Mouse (Mus musculus) R1 (cell line): ENCODE measurements at regions not wholly inside any gene's neighbourhood (a gene's known extent, or its start where the extent isn't known, plus 50 kb on each side); places are given as distances from the start of the nearest gene placed in this dataset.

ENCODE experiments used
- DNase-seq: peaks from one replicate; pipeline ENCODE4 v3.0.0-alpha.2; 2018; ENCODE audit warnings: low read depth, low spot score

DNA sequence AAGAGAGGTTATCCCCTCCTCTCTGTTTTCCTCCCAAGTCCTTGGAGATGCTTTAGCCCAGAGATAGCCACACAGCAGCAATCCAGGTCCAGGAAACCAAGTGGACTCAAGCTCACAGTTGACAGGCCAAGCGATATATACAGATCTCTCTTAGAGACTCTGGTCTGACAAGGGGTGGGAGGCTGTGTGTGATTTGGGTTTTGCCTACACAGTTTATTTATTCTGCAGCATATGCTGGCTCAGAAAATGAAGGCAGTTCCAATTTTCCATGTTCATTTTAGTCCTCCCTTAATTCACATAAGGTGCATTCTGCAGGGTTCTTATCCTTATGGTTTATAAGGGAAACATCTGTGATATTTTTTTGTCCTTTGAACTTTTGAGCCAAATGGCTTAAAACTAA lies 595.0 kb upstream of the Apob start:
- DNase-seq, result no peak

DNA sequence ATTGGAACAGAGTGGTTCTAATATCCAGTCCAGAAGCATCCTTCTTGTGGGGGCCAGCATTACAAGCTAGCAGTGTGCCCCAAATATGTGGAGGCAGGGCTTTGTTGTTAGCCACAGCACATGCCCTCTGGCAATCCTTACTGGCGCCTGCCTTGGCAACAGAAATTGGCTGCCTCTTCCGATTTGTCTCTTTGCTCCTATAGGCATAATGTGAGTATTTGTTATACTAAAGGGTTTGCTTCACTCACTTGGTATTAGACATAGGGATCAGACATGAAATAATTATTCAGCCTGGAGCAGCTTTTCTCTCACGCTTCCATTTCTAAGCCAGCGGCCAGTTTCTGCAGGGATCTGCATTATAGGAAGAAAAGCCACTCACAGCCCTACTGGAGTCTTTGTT lies 573.6 kb upstream of the Apob start:
- no peak for DNase-seq

DNA sequence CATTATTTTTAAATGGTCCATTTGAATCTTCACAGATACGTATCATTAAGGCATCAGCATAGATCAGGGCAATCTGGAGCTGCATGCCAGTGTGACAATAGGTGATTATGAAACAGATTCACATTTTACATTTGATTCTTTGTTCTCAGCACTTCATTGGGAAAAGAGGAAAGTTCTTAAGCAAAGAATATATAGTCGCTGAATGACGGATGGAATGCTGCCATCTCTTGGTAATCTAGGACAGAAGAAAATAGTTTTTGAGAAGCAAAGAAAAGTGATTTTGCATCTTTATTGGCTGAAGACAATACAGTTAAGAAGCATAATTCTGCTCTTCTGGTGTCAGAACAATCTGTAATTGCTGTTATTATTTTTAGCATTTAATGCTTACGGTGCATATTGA lies 565.6 kb upstream of the Apob start:
- no peak for DNase-seq

DNA sequence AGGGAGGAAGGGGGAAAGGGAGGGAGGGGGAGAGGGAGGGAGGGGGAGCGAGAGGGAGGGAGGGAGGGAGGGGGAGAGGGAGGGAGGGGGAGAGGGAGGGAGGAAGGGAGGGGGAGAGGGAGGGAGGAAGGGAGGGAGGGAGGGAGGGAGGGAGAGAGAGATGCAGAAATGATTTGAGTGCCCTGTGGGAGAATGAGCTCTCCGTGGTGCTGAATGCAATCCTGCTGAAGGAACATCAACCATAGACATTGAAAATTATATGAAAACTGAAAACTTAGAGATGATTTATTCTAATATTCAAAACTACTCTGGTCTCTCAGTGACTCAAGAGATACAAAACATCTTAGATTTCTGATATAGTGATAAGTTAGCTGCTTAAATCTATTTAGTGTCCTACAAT lies 557.2 kb upstream of the Apob start:
- peak; percentile 17 for DNase-seq

DNA sequence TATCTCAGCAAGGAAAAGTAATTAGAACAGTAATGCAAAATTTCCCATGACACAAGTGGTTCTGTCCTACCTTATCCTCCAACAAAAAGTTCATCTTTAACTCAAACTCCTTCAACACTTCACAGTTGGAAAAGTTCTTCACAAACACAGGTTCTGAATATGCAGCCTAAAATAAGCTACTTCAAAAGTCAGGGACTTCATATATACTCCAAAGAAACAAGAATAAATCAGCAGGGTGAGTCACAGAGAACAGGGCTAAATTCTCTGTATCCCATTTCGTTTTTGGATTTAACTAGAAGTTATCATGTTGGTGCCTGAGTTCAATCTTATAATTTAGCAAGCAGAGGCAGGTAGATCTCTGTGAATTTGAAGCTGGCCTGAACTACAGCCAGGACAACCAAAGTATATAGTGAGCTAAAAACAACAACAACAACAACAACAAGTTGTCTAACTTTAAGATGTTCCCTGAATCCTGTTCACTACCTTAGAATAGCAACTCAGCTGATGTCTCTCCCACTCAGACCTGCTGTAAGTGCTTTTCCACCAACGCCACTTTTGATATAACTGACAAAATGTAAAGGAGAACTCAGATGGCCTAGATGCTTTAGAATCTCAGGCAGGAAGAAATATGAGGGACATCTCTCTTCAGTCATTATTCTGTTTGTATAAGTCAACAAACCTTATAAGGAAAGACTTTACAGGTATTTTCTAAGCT lies 555.5 kb upstream of the Apob start:
- DNase-seq, result no peak

DNA sequence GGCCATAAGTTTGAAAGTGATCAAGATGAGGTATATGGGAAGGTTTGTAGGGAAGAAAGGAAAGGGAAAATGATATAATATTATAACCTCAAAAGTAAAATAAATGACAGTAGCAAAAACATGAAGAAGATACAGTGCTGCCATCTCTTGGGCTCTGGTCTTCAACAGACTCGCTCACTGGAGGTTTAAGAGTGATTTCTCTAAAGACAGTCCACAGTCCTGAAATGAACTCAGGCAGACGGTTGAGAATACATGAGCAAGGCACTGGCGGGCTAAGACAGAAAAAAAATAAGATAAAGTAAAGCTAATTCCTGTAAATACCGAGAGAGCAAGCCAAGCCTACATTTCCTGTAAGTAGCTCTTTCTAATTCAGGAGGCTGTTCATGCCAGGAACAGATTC lies 546.5 kb upstream of the Apob start:
- DNase-seq, result no peak

DNA sequence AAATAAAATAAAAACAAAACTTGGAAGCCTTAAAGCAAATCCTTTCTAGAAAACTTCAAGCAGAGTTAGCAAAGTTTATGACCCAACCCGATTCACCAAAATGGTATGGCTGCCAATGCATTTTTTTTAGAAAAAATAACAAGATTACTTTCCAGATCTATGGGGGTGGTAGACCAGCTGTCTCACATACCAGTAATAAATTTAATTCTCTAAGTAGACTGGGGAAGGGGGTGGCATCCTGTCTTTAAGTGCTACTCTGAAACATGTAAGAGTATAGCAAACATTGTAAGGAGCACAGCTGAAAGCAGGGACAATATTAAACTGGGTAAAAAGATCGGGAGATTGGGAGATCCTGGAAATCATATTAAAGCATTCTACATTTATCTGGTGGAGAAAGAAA lies 532.2 kb upstream of the Apob start:
- no peak for DNase-seq

DNA sequence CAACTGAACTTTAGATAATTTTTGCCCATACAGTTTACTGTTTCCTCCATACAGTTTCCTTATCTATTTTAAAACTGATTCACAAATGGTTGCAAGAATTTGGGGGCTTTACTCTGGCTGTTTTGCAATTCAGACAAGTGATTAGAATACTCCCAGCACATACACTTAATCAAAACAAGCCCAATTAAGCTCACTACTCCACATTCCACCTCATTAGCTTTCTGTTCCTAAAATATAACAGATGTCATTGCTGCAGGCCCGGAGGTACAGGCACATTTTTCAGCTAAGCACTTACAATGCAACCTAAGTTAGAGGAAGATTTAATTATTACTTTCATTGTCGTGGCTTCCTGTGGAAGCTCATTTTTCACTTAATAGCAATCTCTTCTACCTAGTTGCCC lies 526.9 kb upstream of the Apob start:
- DNase-seq, result no peak

DNA sequence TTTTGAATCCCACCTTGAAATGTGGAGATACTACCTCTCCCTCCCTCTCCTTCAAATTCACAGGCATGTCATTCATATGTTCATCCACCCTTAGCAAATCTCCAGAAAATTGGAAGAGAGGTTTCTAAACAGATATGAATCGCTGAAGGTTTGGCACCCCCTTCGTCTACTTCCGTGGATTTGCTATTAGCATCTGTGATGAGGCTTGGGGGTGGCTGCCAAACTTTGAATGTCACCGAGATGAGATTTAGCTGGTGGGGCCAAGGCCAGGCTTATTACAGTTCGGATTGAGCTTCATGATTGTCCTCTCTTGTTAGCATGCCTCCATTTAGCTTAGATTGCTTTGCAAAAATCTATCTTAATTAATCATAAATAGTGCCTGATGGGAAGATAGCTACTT lies 520.4 kb upstream of the Apob start:
- no peak for DNase-seq

DNA sequence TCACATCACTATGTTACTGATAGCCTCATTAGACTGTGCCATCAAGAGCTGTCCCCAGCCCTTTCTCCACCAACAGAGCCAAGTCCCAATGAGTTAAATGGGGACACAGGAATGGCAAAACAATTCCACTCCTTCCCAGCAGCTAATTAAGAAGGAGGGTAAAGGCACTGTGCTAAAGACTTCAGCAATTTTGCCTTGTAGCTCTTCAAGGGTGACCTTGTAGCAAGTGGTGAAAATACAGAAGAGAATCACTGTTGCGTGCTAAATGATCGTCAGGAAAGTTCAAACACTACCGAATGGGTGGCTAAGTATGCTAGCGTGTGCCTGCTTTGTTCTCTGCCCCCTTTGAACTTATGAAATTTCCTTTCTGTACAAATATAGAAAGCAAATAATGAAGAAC lies 519.9 kb upstream of the Apob start:
- no peak for DNase-seq

DNA sequence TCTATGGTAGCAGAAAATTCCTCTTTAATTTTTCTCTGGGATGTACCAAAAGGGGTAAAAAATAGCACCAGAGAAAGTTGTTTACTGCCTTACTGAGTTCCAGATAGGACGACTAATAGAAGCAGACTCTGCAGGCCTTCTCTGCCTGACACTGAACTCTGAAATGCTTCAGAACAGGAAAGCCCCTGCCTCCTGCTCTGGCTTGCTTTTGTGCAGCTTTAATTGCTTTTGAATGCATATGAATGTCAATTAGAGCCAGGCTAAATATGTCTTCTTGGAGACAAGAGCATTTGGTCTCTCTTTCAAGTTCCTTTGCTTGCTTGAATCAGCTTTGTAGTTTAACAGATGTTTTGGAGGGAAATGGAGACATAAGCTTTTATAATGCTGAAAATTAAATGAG lies 512.5 kb upstream of the Apob start:
- peak; percentile 3 for DNase-seq

DNA sequence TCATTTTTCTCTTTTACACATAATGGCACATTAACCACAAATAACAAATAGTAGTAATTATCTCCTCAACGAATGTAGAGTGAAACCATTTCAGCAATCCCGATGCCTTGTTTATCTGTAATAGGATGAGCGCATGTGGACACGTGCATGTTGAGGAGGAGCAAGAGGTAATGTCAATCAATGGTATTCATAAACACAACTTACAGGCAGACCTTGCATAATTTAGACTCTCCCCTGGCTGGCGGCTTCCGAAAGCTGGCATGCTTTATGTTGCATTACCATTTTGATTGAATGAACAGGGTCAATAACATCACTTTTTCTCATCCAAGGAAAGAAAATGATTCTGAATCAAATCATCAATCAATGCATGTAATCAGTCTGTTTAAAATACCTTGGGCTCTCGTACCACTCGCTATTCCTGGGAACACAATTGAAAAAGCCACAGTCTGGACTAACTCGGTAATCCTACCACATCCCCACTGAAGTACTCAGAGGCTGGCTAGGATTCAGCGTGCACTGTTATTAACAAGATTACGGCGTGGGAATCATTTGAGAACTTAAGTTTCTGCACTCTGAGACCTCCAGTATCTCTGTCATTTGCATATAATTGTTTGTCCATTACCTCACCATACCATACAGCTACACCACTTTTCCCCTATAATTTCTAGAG lies 464.7 kb upstream of the Apob start:
- DNase-seq, result no peak

DNA sequence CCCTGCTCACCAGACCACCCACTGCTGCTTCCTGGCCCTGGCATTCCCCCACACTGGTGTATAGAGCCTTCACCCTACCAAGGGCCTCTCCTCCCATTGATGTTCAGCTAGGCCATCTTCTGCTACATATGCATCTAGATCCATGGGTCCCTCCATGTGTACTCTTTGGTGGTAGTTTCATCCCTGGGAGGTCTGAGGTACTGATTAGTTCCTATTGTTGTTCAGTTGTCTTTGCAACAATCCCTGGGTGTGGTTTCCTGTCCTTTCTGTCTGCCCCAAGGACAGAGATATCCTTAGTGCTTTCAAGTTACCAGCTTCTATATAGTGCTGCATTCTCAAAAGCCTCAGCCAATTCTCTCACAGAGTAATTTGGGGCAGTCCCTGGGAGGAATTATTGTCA lies 440.1 kb upstream of the Apob start:
- DNase-seq, result peak; percentile 82

DNA sequence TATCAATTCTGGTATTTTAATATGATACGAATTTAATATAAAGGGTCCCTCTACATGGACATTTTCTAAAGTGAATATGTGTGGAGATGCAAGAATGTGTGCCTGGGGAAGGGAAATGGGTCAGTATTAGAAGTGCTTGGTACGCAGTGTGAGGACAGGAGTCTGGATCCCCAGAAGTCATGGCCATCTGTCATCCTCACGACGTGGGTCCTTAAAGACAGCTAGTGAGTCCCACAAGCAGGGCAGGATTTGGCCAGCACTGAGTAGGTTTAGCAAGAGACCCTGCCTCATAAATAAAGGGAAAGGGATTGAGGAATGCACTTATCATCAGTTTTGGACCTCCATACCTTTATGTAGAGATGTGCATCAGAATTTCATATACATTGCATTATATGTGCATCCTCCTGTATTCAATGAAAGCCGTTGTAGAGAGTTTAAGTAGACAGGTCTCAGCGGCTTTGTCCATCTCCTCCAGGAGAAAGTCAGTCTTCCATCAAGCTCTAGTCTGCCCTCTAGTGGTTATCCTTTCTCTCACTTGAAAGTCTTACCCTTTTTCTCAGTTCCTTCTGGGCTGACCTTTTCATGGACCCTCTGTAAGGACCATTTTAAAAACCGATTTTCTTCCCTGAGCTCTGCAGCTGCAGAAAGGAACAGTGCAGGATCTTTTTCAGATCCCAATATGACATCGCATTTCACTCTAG lies 434.0 kb upstream of the Apob start:
- peak; percentile 57 for DNase-seq

DNA sequence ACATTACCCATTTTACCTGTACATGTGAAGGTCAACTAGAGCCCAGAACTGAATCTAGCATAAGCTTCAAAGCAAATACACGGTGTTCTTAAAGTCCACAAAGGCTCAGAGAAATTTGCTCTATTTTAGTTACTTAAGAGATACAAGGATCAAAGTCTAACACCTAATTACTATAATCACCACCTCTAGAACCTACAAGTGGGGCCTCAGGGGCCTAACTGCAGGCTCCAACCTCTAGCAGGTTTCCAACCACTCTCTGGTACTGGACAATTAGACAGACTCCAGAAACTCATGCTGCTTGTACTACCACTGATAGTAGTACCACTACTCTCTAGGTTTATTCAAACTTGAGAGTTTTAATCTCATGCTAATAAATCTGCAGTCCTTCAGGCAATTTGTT lies 428.7 kb upstream of the Apob start:
- DNase-seq, result no peak

DNA sequence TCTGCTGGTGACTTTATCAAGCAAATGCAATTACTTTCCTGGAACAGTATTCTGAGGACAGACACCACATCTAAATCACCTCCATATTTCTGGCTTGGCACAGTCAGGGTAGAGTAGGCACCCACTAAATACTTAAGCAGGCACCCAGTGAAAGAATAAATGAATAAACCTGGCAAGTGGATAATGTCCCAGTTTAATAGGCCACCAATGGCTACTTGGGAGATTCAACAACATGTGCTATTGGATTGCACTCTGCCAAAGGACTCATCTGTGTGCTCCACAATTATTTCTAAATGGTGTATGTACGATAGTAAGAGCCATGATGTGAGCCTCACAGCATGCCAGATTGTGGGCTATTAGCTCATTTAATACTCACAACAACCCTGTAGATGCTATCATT lies 417.2 kb upstream of the Apob start:
- no peak for DNase-seq

DNA sequence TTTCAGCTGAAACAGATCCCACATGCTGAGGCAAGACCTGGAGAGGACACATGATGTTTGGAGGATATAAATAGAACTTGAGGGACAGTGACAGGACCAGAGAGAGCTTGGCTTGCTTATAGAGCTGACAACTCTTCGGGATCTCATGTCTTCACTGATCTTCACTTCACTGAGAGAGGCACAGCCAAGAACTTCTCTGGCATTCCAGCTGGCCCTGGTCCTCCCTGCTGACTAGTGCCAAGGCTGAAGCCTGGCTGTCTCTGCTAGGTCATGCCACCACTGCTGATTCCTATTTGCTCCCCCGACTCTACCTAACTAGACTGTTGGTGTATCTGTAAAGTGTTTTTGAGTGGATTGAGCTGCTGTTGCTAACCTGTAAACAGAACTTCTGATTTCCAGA lies 401.4 kb upstream of the Apob start:
- no peak for DNase-seq

DNA sequence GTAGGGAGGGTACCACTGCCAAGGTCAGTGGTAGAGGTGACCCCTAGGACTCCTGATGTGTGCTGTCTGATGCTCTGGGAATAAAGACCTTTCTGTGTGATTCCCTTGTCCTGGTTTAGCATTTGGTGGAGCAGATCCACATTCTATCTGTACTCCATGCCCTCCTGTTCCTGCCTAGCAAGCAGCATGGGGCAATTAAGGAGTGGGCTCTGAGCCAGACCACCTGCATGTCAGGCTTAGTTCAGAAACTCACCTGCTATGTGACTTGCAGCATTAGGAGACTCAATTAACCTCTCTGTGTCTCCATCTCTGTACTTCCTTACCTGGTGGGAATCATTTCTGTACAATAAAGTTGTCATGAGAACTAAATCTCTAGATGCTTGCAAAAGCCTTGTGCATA lies 389.9 kb upstream of the Apob start:
- no peak for DNase-seq

DNA sequence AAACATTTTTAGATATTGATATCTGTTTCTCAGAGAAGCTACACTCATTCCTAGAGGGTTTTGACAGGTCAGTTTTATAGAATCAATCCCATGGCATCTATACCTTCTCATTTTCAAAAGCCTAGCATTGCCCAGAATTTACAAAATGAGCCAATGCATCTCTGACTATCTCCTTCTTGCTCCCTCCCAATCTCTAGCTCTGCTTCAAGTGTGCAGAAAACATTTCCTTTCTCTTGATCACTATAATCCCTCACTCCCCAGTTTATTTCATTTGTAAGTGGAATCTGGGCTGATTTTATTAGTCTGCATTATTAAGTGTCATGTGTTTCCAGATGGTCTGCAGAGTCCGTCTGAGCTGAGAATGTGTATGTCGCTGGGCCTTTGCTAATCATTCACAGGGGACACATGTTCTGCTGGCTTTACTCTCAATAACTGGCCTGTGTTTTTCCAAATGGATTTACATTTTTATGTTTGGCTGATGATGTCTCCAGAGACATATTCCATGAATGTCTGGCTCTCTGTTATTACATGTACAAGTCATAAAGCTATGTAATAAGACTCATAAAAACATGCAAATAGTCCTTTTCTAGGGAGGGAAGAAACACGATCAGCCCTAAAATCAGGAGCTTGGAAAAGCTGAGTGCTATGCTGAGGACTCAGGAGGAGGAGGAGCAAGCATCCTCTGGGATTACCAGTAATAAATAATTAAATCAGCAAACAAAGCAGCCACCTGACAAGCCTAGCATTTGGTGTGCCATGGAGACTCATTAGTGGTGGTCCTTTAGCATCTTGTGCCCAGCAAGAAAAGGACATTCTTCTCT lies 366.0 kb upstream of the Apob start:
- no peak for DNase-seq

DNA sequence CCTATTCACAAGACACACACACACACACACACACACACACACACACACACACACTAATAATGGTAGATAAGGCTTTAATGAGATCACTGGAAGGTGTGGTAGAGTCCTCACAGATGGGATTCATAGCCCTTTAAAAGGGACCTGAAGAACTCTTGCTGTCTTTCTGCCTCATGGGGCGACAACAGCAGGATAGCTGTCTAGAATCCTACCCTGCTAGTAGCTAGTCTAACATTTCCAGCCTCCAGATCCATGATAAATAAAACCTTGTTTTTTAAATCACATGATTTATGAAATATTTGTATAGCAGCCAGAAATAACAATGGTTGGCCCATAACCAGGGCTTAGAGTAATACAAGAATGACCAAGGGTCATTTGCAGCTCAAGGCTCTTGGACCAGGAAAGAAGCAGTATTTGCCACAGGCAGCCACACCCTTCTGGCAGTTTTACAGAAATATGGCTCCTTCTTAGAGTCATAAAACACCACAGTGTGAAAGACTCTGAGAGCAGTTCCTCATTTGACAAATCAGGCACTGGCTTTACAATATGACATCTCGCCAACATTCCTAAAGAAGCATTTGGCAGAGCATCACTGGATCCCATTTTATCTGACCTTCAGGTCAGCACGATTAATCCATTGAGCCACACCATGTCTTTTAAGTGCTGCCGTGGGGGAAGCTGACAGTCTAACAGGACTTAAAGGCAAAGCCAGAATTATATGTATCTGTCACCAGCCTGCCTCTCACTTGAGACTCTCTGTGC lies 340.9 kb upstream of the Apob start:
- no peak for DNase-seq

DNA sequence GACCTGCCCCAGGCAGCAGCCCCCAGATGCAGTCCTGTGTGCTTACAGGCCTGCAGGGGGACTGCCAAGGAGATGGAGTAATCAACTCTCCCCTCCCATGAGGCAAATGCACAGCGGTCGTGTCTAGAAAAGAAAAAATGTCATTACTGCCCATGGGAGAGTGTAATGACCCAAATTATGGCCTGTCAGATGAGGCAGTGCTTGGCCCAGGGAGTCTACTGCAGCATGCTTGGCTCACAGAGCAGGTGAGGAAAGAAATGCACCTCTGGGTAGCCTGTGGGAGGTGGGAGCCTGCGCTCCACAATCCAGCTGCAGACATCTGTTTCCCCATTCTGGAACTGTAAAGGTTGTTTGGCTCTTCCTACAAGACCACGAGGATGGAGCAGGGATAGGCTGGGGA lies 339.8 kb upstream of the Apob start:
- no peak for DNase-seq

DNA sequence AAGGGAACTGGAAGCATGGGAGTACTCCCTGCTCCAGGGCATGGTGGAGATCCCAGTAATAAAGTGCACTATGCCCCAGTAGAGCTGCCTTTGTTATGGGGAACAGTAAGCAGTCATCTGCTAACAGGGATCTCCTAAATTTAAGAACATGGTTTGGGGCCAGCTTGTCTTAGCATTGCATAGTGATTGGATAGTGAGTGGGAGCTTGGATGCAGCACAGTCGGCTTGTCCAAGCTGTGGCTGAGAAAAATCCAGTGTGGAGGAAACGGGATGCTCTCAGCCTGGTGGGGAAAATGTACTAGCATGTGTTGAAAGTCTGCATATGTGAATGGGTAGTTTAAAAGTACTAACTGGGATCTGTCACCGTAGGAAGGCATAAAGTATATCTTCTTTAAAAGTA lies 326.6 kb upstream of the Apob start:
- no peak for DNase-seq
